Mouse (Mus musculus) heart, embryonic 11.5 days (tissue): ENCODE measurements around the gene Slc39a11. TPM values are rescaled to one million over a fixed set of nuclear protein-coding genes. Genes with fewer than 3 reads are reported as not detected.
A peak's percentile ranks its signal among the peaks of the same experiment; 100 is the strongest.

Experiments used
- ATAC-seq: fragments of 200-750 bp; cut with Nextera tagmentation; replicated peaks from 2 replicates; pipeline ENCODE4 v1.8.0; 2017; ENCODE audit warnings: moderate library complexity; ENCODE audit not compliant: insufficient number of reproducible peaks, low FRiP score, low TSS enrichment
- H3K27ac ChIP-seq: fragments of 300-500 bp; sonication (generic); 2 replicates; pipeline ENCODE4 v1.5.1; 2014; ENCODE audit warnings: mild to moderate bottlenecking, low read depth, low read length
- H3K27me3 ChIP-seq: fragments of 300-500 bp; sonication (generic); 2 replicates; pipeline ENCODE4 v1.6.1; 2014; ENCODE audit warnings: mild to moderate bottlenecking, low read length, mixed read lengths; ENCODE audit not compliant: control insufficient read depth, insufficient read depth
- H3K36me3 ChIP-seq: fragments of 300-500 bp; sonication (generic); 2 replicates; pipeline ENCODE4 v1.6.1; 2014; ENCODE audit warnings: mild to moderate bottlenecking, low read length, moderate library complexity, mixed read lengths; ENCODE audit not compliant: control insufficient read depth, insufficient read depth
- H3K4me1 ChIP-seq: fragments of 300-500 bp; sonication (generic); 2 replicates; pipeline ENCODE4 v1.6.1; 2014; ENCODE audit warnings: low read length; ENCODE audit not compliant: control insufficient read depth, insufficient read depth
- H3K4me2 ChIP-seq: fragments of 300-500 bp; sonication (generic); 2 replicates; pipeline ENCODE4 v1.6.1; 2014; ENCODE audit warnings: mild to moderate bottlenecking, moderate library complexity
- H3K4me3 ChIP-seq: fragments of 300-500 bp; sonication (generic); 2 replicates; pipeline ENCODE4 v1.5.1; 2014; ENCODE audit warnings: low read depth, low read length
- H3K9ac ChIP-seq: fragments of 300-500 bp; sonication (generic); 2 replicates; pipeline ENCODE4 v1.6.1; 2014; ENCODE audit warnings: mild to moderate bottlenecking, low read depth, low read length, moderate library complexity
- H3K9me3 ChIP-seq: fragments of 300-500 bp; sonication (generic); replicated peaks from 2 replicates; pipeline ENCODE4 v1.6.1; 2016; ENCODE audit warnings: low read length; ENCODE audit not compliant: control insufficient read depth
- WGBS: fragments of 180-500 bp; shearing (Covaris S2); extraction: QIAGEN DNeasy Blood & Tissue Kit; methylation state at CpG from one replicate; pipeline ENCODE4 v1.1.7; 2014; ENCODE audit not compliant: insufficient replicate concordance; 5-methylcytosine and 5-hydroxymethylcytosine counted together
- polyA plus RNA-seq: library from polyadenylated mRNA; unstranded; fragments of >200 nt; fragmentation: Nextera tagmentation; extraction: Ambion mirVana; gene quantifications from 2 replicates; pipeline ENCODE4 v1.2.1, GENCODE M21; 2014

Gene Slc39a11
- polyA plus RNA-seq, 1 experiment from 2014 or later: 17.1 TPM

DNA sequence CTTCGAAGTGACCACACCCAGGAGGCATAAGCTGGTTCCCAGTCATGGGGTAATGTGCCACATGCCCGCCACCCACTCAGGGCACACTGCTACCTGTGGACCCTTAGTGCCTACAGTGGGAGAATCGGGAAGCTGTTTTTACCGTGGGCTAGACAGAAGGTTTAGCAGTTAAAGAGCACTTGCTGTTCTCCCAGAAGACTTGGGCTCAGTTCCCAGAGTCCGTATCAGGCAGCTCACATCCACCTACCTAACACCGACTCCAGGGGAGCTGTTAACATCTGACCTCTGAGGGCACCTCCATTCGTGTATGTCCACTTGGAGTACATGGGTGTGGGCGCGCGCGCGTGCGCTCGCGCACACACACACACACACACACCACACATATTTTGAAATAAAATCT is 4.2 kb upstream of the Slc39a11 start:
- Histone ChIP-seq H3K4me2 (no peak overlapping the region), H3K27me3 (no peaks in the 10 kb centered on the region), H3K4me3 (no peak overlapping the region), H3K27ac (no peak overlapping the region), H3K9me3 (no peaks in the 10 kb centered on the region), H3K36me3 (peaks cover 48% of the 10 kb centered on the region), H3K4me1 (peaks cover 4% of the 10 kb centered on the region), H3K9ac (no peak overlapping the region)
- ATAC-seq: no peak
- WGBS: 94% methylated on average over 15 of the region's 15 CpGs

- Histone ChIP-seq H3K4me2 (no peak overlapping the region), H3K9me3 (no peaks in the 10 kb centered on the region), H3K4me3 (no peak overlapping the region), H3K27ac (no peak overlapping the region), H3K4me1 (peaks cover 13% of the 10 kb centered on the region), H3K27me3 (no peaks in the 10 kb centered on the region), H3K36me3 (peaks cover 38% of the 10 kb centered on the region), H3K9ac (no peak overlapping the region)
- WGBS: 90% methylated on average over 6 of the region's 6 CpGs
- no peak for ATAC-seq
These were observed 2.6 kb upstream of the Slc39a11 start for GRCm38 (mm10) chr11:113652516-113652915.

GRCm38 (mm10) chr11:113651907-113652273 is 2.0 kb upstream of the Slc39a11 start:
- Histone ChIP-seq H3K27me3 (no peaks in the 10 kb centered on the region), H3K36me3 (peaks cover 33% of the 10 kb centered on the region), H3K4me1 (peaks cover 13% of the 10 kb centered on the region), H3K9me3 (no peaks in the 10 kb centered on the region), H3K27ac (no peak overlapping the region), H3K4me3 (no peak overlapping the region), H3K4me2 (no peak overlapping the region), H3K9ac (no peak overlapping the region)
- ATAC-seq: no peak
- WGBS: 49% methylated on average over 8 of the region's 8 CpGs

DNA sequence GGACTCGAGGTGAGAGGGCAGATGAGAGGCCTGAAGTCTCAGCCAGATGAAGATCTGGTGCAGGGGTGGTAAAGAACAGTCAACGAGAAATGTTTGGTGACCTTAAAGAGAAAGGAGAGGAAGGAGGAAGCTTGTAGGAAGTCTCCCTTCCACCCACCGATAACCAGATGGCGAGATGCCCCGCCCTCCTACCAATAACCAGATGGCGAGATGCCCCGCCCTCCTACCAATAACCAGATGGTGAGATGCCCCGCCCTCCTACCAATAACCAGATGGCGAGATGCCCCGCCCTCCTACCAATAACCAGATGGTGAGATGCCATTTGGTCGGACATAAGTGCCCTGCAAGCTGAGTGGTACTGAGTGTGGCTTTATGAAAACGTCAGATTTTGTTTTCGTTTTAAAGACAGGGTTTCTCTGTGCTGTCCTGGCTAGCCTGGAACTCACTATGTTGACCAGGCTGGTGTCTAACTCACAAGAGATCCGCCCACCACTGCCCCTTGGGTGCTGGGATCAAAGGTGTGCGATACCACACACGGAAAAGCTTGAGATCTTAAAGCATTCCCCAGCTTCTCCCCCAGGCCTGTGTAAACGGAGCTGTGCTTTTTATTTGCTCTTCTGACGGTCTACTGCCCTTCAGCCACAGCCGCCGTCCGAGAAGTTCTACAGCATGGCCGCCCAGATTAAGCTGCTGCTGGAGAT is 1.5 kb upstream of the Slc39a11 start:
- Histone ChIP-seq H3K9ac (no peak overlapping the region), H3K4me1 (peaks cover 13% of the 10 kb centered on the region)
- WGBS: 65% methylated on average over 22 of the region's 22 CpGs

GRCm38 (mm10) chr11:113648690-113649352 is 1.1 kb downstream of the Slc39a11 start, which contains the start of gene Cog1:
Gene Cog1 (plus strand): TSS chr11:113649169.
- no peaks in the 10 kb centered on the region for H3K27me3 ChIP-seq
- WGBS: 33% methylated on average over 26 of the region's 26 CpGs
- ATAC-seq: no peak

More for the DNA sequence above, 1.5 kb upstream of the Slc39a11 start:
- no peak for ATAC-seq
- H3K4me3 ChIP-seq: 0 out of 2 replicates have a peak overlapping the region, but pooled peaks have one; percentile 4
- no peaks in the 10 kb centered on the region for H3K9me3 ChIP-seq
- peaks cover 29% of the 10 kb centered on the region for H3K36me3 ChIP-seq
- H3K4me2 ChIP-seq: peak overlapping the region; percentile 65
- no peak overlapping the region for H3K27ac ChIP-seq
- no peaks in the 10 kb centered on the region for H3K27me3 ChIP-seq

GRCm38 (mm10) chr11:113648152-113648551 is 1.7 kb downstream of the Slc39a11 start:
- Histone ChIP-seq H3K36me3 (peaks cover 11% of the 10 kb centered on the region), H3K9me3 (no peaks in the 10 kb centered on the region), H3K27ac (no peak overlapping the region), H3K4me1 (peaks cover 13% of the 10 kb centered on the region), H3K27me3 (no peaks in the 10 kb centered on the region), H3K4me2 (peak overlapping the region; percentile 43), H3K4me3 (peak overlapping the region; percentile 12; the same call in 1 of the 2 replicates), H3K9ac (0 out of 2 replicates have a peak overlapping the region, but pooled peaks have one; percentile 40)
- WGBS: 3% methylated on average over 15 of the region's 15 CpGs
- ATAC-seq: no peak

More at GRCm38 (mm10) chr11:113648690-113649352, 1.1 kb downstream of the Slc39a11 start, which contains the start of gene Cog1:
- peak within 1 kb of the TSS; percentile 94 for H3K4me3 ChIP-seq
- peak within 1 kb of the TSS; percentile 65 for H3K4me2 ChIP-seq
- H3K36me3 ChIP-seq: peaks cover 14% of the 10 kb centered on the region
- peaks cover 13% of the 10 kb centered on the region for H3K4me1 ChIP-seq
- H3K9ac ChIP-seq: peak within 1 kb of the TSS; percentile 97
- H3K9me3 ChIP-seq: no peaks in the 10 kb centered on the region
- peak within 1 kb of the TSS; percentile 88 for H3K27ac ChIP-seq

- H3K9ac ChIP-seq: no peak overlapping the region
- no peak overlapping the region for H3K27ac ChIP-seq
- no peaks in the 10 kb centered on the region for H3K36me3 ChIP-seq
- no peaks in the 10 kb centered on the region for H3K9me3 ChIP-seq
- 86% methylated on average over 3 of the region's 3 CpGs for WGBS
- no peak overlapping the region for H3K4me2 ChIP-seq
- no peaks in the 10 kb centered on the region for H3K27me3 ChIP-seq
- H3K4me1 ChIP-seq: peaks cover 9% of the 10 kb centered on the region
- no peak for ATAC-seq
- H3K4me3 ChIP-seq: no peak overlapping the region
These were observed 4.7 kb downstream of the Slc39a11 start for GRCm38 (mm10) chr11:113645181-113645580.

- 84% methylated on average over 12 of the region's 12 CpGs for WGBS
These were observed 11.2 kb downstream of the Slc39a11 start for GRCm38 (mm10) chr11:113638680-113639079.

More at GRCm38 (mm10) chr11:113638680-113639079, 11.2 kb downstream of the Slc39a11 start:
- H3K4me1 ChIP-seq: no peaks in the 10 kb centered on the region
- no peaks in the 10 kb centered on the region for H3K36me3 ChIP-seq
- H3K4me2 ChIP-seq: no peak overlapping the region
- no peaks in the 10 kb centered on the region for H3K9me3 ChIP-seq
- no peak overlapping the region for H3K4me3 ChIP-seq
- no peak for ATAC-seq
- H3K9ac ChIP-seq: no peak overlapping the region
- no peak overlapping the region for H3K27ac ChIP-seq
- no peaks in the 10 kb centered on the region for H3K27me3 ChIP-seq
